Mouse (Mus musculus): ENCODE measurements around the gene Hsfy2. TPM values are rescaled to one million over a fixed set of nuclear protein-coding genes. Genes with fewer than 3 reads are reported as not detected.

Gene Hsfy2
- total RNA-seq (2021) = not detected
- long read RNA-seq, experiment 1 = 0 reads
- long read RNA-seq, experiment 2 = 0 reads

GRCm38 (mm10) chr1:56637335-56637734 lies at the start of gene Hsfy2:
Gene Hsfy2, minus strand, starts transcription at chr1:56637435.
- DNase-seq (ENCODE audit: low spot score) = no peak

GRCm38 (mm10) chr1:56685053-56685557 lies 47.9 kb upstream of the Hsfy2 start:
- no peak for DNase-seq (ENCODE audit: low spot score)

- DNase-seq (ENCODE audit: low spot score) = no peak
These were observed 47.3 kb upstream of the Hsfy2 start for GRCm38 (mm10) chr1:56684512-56684911.

- no peak for DNase-seq (ENCODE audit: low spot score)
These were observed 44.0 kb upstream of the Hsfy2 start for GRCm38 (mm10) chr1:56681258-56681657.

- DNase-seq (ENCODE audit: low spot score) = no peak
These were observed 38.0 kb upstream of the Hsfy2 start for GRCm38 (mm10) chr1:56675253-56675652.

GRCm38 (mm10) chr1:56674601-56675000 lies 37.4 kb upstream of the Hsfy2 start:
- DNase-seq (ENCODE audit: low spot score) = no peak

GRCm38 (mm10) chr1:56671241-56671945 lies 34.2 kb upstream of the Hsfy2 start:
- DNase-seq (ENCODE audit: low spot score) = no peak

GRCm38 (mm10) chr1:56670509-56670908 lies 33.3 kb upstream of the Hsfy2 start:
- DNase-seq (ENCODE audit: low spot score) = no peak

- no peak for DNase-seq (ENCODE audit: low spot score)
These were observed 27.4 kb upstream of the Hsfy2 start for GRCm38 (mm10) chr1:56664606-56665005.

GRCm38 (mm10) chr1:56626824-56627223 lies 10.4 kb downstream of the Hsfy2 start:
- no peak for DNase-seq (ENCODE audit: low spot score)

- no peak for DNase-seq (ENCODE audit: low spot score)
These were observed 12.9 kb downstream of the Hsfy2 start for GRCm38 (mm10) chr1:56624304-56624703.

- no peak for DNase-seq (ENCODE audit: low spot score)
These were observed 24.9 kb downstream of the Hsfy2 start for GRCm38 (mm10) chr1:56612384-56612783.

Measured in gastrocnemius, adult 18-20 months (tissue).